Mouse (Mus musculus) forebrain, embryonic 14.5 days (tissue): ENCODE measurements around the gene Dclre1c. TPM values are rescaled to one million over a fixed set of nuclear protein-coding genes. Genes with fewer than 3 reads are reported as not detected.
A peak's percentile ranks its signal among the peaks of the same experiment; 100 is the strongest.

Experiments used
- ATAC-seq: fragments of 200-750 bp; cut with Nextera tagmentation; 2 replicates; pipeline ENCODE4 v1.8.0; 2017; ENCODE audit warnings: mild to moderate bottlenecking, moderate library complexity
- DNase-seq: peaks from one replicate; pipeline ENCODE4 v3.0.0-alpha.2; 2015; ENCODE audit warnings: low spot score
- H3K27ac ChIP-seq: fragments of 300-500 bp; sonication (generic); 2 replicates; pipeline ENCODE4 v1.5.1; 2014; ENCODE audit warnings: low read depth, mild to moderate bottlenecking, control low read depth, low read length, moderate library complexity
- H3K27me3 ChIP-seq: fragments of 300-500 bp; sonication (generic); replicated peaks from 2 replicates; pipeline ENCODE4 v1.6.1; 2014; ENCODE audit warnings: low read length, control low read depth, mixed read lengths; ENCODE audit not compliant: control insufficient read depth, insufficient read depth
- H3K36me3 ChIP-seq: fragments of 300-500 bp; sonication (generic); 2 replicates; pipeline ENCODE4 v1.6.1; 2014; ENCODE audit warnings: low read length, control low read depth; ENCODE audit not compliant: control insufficient read depth, insufficient read depth
- H3K4me1 ChIP-seq: fragments of 300-500 bp; sonication (generic); 2 replicates; pipeline ENCODE4 v1.6.1; 2014; ENCODE audit warnings: antibody characterized with exemption, low read length, control low read depth; ENCODE audit not compliant: control insufficient read depth, insufficient read depth
- H3K4me2 ChIP-seq: fragments of 300-500 bp; sonication (generic); 2 replicates; pipeline ENCODE4 v1.6.1; 2014; ENCODE audit warnings: mild to moderate bottlenecking, control low read depth, low read length
- H3K4me3 ChIP-seq: fragments of 300-500 bp; sonication (generic); 2 replicates; pipeline ENCODE4 v1.5.1; 2014; ENCODE audit warnings: low read depth, low read length, control low read depth
- H3K9ac ChIP-seq: fragments of 300-500 bp; sonication (generic); 2 replicates; pipeline ENCODE4 v1.6.1; 2014; ENCODE audit warnings: mild to moderate bottlenecking, low read length, control low read depth, moderate library complexity
- H3K9me3 ChIP-seq: fragments of 300-500 bp; sonication (generic); replicated peaks from 2 replicates; pipeline ENCODE4 v1.6.1; 2016; ENCODE audit warnings: low read length, control low read depth, mixed read lengths; ENCODE audit not compliant: control insufficient read depth
- WGBS: fragments of 180-500 bp; shearing (Covaris S2); extraction: QIAGEN DNeasy Blood & Tissue Kit; methylation state at CpG from one replicate; pipeline ENCODE4 v1.1.7; 2014; 5-methylcytosine and 5-hydroxymethylcytosine counted together
- polyA plus RNA-seq: library from polyadenylated mRNA; unstranded; fragments of >200 nt; fragmentation: Nextera tagmentation; extraction: Ambion mirVana; gene quantifications from 2 replicates; pipeline ENCODE4 v1.2.1, GENCODE M21; 2014

Dclre1c gene
- polyA plus RNA-seq, 1 experiment from 2014 or later: 7.8 TPM

DNA sequence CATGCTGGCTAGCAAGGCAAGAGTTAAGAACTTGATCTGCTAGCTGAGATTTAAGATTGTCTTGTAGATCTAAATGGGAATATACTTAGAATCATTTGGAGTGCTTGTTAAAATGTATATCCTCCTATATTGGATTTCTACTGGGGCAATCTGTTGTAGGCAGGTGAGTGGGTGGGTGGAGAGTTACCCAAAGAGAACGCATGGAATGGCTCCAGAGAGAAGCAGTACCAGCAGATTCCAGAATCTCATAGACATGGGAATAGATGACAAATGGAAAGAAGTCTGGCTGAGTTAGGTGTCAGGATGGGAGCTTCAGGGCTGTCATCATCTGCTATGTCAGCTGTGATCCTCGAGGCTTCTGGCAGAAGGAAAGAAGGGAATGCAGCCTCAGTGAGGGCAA is 25.5 kb downstream of the Dclre1c start:
- Histone ChIP-seq H3K4me3 (no peak overlapping the region), H3K9ac (no peak overlapping the region), H3K9me3 (no peaks in the 10 kb centered on the region), H3K4me1 (no peaks in the 10 kb centered on the region), H3K36me3 (peaks cover 44% of the 10 kb centered on the region), H3K27ac (no peak overlapping the region), H3K4me2 (no peak overlapping the region), H3K27me3 (no peaks in the 10 kb centered on the region)
- DNase-seq (no peak), ATAC-seq (no peak)
- WGBS: 82% methylated on average over 2 of the region's 2 CpGs

GRCm38 (mm10) chr2:3453096-3453495 is 29.2 kb downstream of the Dclre1c start:
- Histone ChIP-seq H3K27ac (no peak overlapping the region), H3K9ac (no peak overlapping the region), H3K4me3 (no peak overlapping the region), H3K4me2 (no peak overlapping the region), H3K9me3 (no peaks in the 10 kb centered on the region), H3K27me3 (no peaks in the 10 kb centered on the region), H3K4me1 (no peaks in the 10 kb centered on the region), H3K36me3 (peaks cover 65% of the 10 kb centered on the region)
- whole genome bisulfite sequencing: 88% methylated on average over 3 of the region's 3 CpGs
- no peak for DNase-seq
- no peak for ATAC-seq

DNA sequence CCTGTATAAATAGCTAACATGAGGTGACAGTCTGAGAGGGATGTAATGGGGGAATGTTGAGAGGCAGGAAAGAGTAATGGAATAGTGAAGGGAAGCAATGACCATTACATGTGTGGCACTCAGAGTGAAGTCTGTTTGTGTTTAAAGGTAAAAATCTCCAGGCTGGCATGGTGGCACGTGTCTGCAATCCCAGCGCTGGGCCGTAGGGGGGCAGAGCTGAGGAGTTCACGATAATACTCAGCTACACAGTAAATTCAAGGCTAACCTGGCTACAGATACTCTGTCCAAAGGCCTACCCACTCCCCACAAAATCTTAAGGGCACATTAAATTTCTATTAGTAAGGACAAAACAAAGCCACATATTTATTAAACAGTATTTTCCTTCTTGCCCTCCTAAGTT is 32.7 kb downstream of the Dclre1c start:
- Histone ChIP-seq H3K27me3 (no peaks in the 10 kb centered on the region), H3K9ac (no peak overlapping the region), H3K36me3 (peaks cover 71% of the 10 kb centered on the region), H3K9me3 (no peaks in the 10 kb centered on the region), H3K4me1 (no peaks in the 10 kb centered on the region), H3K4me2 (no peak overlapping the region), H3K27ac (no peak overlapping the region), H3K4me3 (no peak overlapping the region)
- DNase-seq (no peak), ATAC-seq (no peak)
- WGBS: 92% methylated on average over 4 of the region's 4 CpGs

GRCm38 (mm10) chr2:3473891-3474290 is 50.0 kb downstream of the Dclre1c start:
- Histone ChIP-seq H3K27me3 (no peaks in the 10 kb centered on the region), H3K4me1 (peaks cover 12% of the 10 kb centered on the region), H3K36me3 (peaks cover 20% of the 10 kb centered on the region), H3K4me3 (peak overlapping the region; percentile 91), H3K4me2 (peak overlapping the region; percentile 63), H3K9me3 (no peaks in the 10 kb centered on the region), H3K9ac (peak overlapping the region; percentile 78), H3K27ac (peak overlapping the region; percentile 92; the same call in 1 of the 2 replicates)
- peak; percentile 33 for DNase-seq
- no peak for ATAC-seq
- WGBS: under 1% methylated on average over 12 of the region's 12 CpGs

- no peaks in the 10 kb centered on the region for H3K27me3 ChIP-seq
- peak overlapping the region; percentile 63 for H3K4me2 ChIP-seq
- peak overlapping the region; percentile 91 for H3K4me3 ChIP-seq
- peaks cover 20% of the 10 kb centered on the region for H3K36me3 ChIP-seq
- under 1% methylated on average over 46 of the region's 46 CpGs for whole genome bisulfite sequencing
- DNase-seq (peak; percentile 85), ATAC-seq (peak; percentile 77)
- no peaks in the 10 kb centered on the region for H3K9me3 ChIP-seq
- peaks cover 12% of the 10 kb centered on the region for H3K4me1 ChIP-seq
- H3K27ac ChIP-seq: peak overlapping the region; percentile 92
- peak overlapping the region; percentile 78 for H3K9ac ChIP-seq
Observed at GRCm38 (mm10) chr2:3474361-3474805, 50.5 kb downstream of the Dclre1c start.

DNA sequence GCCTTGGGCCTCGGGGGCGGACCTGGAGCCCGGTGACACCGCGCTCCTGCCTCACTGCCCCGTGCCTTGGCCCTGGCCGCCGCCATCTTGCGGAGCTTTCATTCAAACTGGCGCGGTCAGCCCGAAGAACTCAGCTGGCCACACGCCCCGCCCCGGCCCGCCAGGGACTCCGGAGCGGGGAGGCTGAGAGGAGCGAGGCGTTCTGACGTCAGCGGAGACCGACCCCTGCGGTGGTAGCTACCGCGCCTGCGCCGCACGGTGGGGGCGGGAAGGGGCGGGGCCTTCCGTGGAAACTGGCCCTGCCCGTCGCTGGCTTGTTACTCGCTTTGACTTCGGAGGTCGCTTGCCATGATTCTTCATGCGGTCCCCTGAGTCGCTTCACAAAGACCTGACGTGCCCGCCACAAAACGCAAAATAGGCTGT is 50.9 kb downstream of the Dclre1c start, which contains the start of gene Suv39h2:
Gene Suv39h2, minus strand, starts transcription at position 171 of the 423 bp plus-strand sequence.
- WGBS: 0% methylated on average over 42 of the region's 42 CpGs
- peaks cover 16% of the 10 kb centered on the region for H3K36me3 ChIP-seq
- H3K9me3 ChIP-seq: no peaks in the 10 kb centered on the region
- peak within 1 kb of the TSS; percentile 78 for H3K9ac ChIP-seq
- peak within 1 kb of the TSS; percentile 91 for H3K4me3 ChIP-seq
- peak within 1 kb of the TSS; percentile 92 for H3K27ac ChIP-seq
- no peaks in the 10 kb centered on the region for H3K27me3 ChIP-seq
- DNase-seq (peak; percentile 97), ATAC-seq (peak; percentile 96)
- peak within 1 kb of the TSS; percentile 63 for H3K4me2 ChIP-seq
- peaks cover 12% of the 10 kb centered on the region for H3K4me1 ChIP-seq

GRCm38 (mm10) chr2:3475746-3476251 is 51.9 kb downstream of the Dclre1c start:
- no peak for ATAC-seq
- WGBS: 51% methylated on average over 3 of the region's 3 CpGs
- 0 out of 2 replicates have a peak overlapping the region, but pooled peaks have one; percentile 91 for H3K4me3 ChIP-seq
- H3K9me3 ChIP-seq: no peaks in the 10 kb centered on the region
- no peak overlapping the region for H3K27ac ChIP-seq
- no peak overlapping the region; the same call in 1 of the 2 replicates for H3K9ac ChIP-seq
- peak overlapping the region; percentile 63 for H3K4me2 ChIP-seq
- H3K36me3 ChIP-seq: peaks cover 9% of the 10 kb centered on the region; the same call in 1 of the 2 replicates
- no peaks in the 10 kb centered on the region for H3K27me3 ChIP-seq
- DNase-seq: no peak
- H3K4me1 ChIP-seq: peaks cover 12% of the 10 kb centered on the region

DNA sequence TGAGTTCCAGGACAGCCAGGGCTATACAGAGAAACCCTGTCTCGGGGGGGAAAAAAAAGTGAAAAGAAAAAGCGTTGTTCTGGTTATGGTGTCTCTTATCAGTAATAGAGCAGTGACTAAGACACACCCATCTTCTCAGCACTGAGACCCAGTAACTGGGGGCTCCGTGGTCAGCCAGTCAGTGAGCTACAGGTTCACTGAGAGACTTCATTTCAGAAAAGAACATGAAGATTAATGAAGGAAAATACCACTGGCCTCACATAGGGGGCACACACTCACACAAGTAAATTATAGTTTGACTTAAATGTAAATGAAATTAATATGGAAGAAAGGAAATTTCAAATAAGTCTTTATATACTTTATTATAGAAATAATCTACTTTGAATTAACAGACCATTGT is 56.3 kb downstream of the Dclre1c start:
- H3K4me2 ChIP-seq: no peak overlapping the region
- WGBS: 85% methylated on average over 3 of the region's 3 CpGs
- DNase-seq: no peak
- H3K27ac ChIP-seq: no peak overlapping the region
- no peaks in the 10 kb centered on the region for H3K9me3 ChIP-seq
- no peak overlapping the region for H3K9ac ChIP-seq
- no peaks in the 10 kb centered on the region for H3K36me3 ChIP-seq
- H3K27me3 ChIP-seq: no peaks in the 10 kb centered on the region
- H3K4me1 ChIP-seq: peaks cover 4% of the 10 kb centered on the region; the same call in 1 of the 2 replicates
- no peak overlapping the region for H3K4me3 ChIP-seq
- no peak for ATAC-seq

DNA sequence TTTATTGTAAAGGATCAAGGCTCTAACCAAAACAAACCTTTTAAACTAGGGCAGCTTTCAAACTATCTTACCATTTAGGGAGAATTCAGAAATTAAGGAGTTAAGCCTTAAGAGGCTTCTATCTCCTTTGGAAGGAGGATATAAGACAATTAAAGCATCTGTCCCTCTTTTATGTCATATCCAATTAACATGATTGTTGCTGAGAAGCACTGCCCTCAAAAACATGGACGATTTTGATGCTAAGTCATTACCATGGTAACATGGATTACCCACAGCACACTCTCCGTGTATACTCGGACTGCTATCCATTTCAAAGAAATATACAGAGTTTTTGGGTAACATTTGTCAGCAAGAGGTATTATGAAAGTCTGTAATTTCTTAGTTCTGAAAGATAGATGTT is 65.9 kb downstream of the Dclre1c start:
- Histone ChIP-seq H3K27me3 (no peaks in the 10 kb centered on the region), H3K9ac (no peak overlapping the region), H3K4me1 (no peaks in the 10 kb centered on the region), H3K4me2 (no peak overlapping the region), H3K27ac (no peak overlapping the region), H3K4me3 (no peak overlapping the region), H3K36me3 (peaks cover 50% of the 10 kb centered on the region), H3K9me3 (no peaks in the 10 kb centered on the region)
- no peak for ATAC-seq
- no peak for DNase-seq
- 61% methylated on average over 3 of the region's 3 CpGs for WGBS
